Mouse (Mus musculus) kidney, postnatal 0 days (tissue): Measurements from ENCODE around the gene Prpf4. TPM values are rescaled to one million over a fixed set of nuclear protein-coding genes. Genes with fewer than 3 reads are reported as not detected.

Experiments used
- ATAC-seq: fragments of 200-750 bp; cut with Nextera tagmentation; replicated peaks from 2 replicates; pipeline ENCODE4 v1.8.0; 2017; ENCODE audit warnings: low read depth, moderate number of reproducible peaks, moderate TSS enrichment, moderate library complexity; ENCODE audit not compliant: low FRiP score
- DNase-seq: peaks from one replicate; pipeline ENCODE4 v3.0.0-alpha.2; 2016; ENCODE audit warnings: low spot score
- H3K27ac ChIP-seq: fragments of 300-500 bp; sonication (generic); 2 replicates; pipeline ENCODE4 v1.5.1; 2014; ENCODE audit warnings: mild to moderate bottlenecking
- H3K27me3 ChIP-seq: fragments of 300-500 bp; sonication (generic); 2 replicates; pipeline ENCODE4 v1.6.1; 2014; ENCODE audit warnings: low read length, mixed read lengths; ENCODE audit not compliant: insufficient read depth
- H3K36me3 ChIP-seq: fragments of 300-500 bp; sonication (generic); 2 replicates; pipeline ENCODE4 v1.6.1; 2014; ENCODE audit warnings: low read length, mixed read lengths; ENCODE audit not compliant: insufficient read depth
- H3K4me1 ChIP-seq: fragments of 300-500 bp; sonication (generic); replicated peaks from 2 replicates; pipeline ENCODE4 v1.6.1; 2014; ENCODE audit warnings: antibody characterized with exemption, low read length, mixed read lengths; ENCODE audit not compliant: insufficient read depth
- H3K4me2 ChIP-seq: fragments of 300-500 bp; sonication (generic); 2 replicates; pipeline ENCODE4 v1.6.1; 2014; ENCODE audit warnings: mild to moderate bottlenecking, low read length, moderate library complexity, mixed read lengths
- H3K4me3 ChIP-seq: fragments of 300-500 bp; sonication (generic); replicated peaks from 2 replicates; pipeline ENCODE4 v1.5.1; 2014; ENCODE audit warnings: low read depth, low read length
- H3K9ac ChIP-seq: fragments of 300-500 bp; sonication (generic); 2 replicates; pipeline ENCODE4 v1.6.1; 2014; ENCODE audit warnings: low read depth, low read length
- H3K9me3 ChIP-seq: fragments of 300-500 bp; sonication (generic); replicated peaks from 2 replicates; pipeline ENCODE4 v1.6.1; 2016; ENCODE audit warnings: low read length, inconsistent platforms, mixed read lengths
- CTCF ChIP-seq: IDR thresholded peaks from 2 replicates; pipeline ENCODE4 v1.5.1; 2016; ENCODE audit warnings: antibody characterized with exemption, low read depth, mild to moderate bottlenecking, moderate library complexity
- WGBS: fragments of 180-500 bp; shearing (Covaris S2); extraction: QIAGEN DNeasy Blood & Tissue Kit; methylation state at CpG from one replicate; pipeline ENCODE4 v1.1.7; 2014; 5-methylcytosine and 5-hydroxymethylcytosine counted together
- polyA plus RNA-seq: library from polyadenylated mRNA; unstranded; fragments of >200 nt; fragmentation: Nextera tagmentation; extraction: Ambion mirVana; gene quantifications from 2 replicates; pipeline ENCODE4 v1.2.1, GENCODE M21; 2015

Gene Prpf4
- 14.8 and 16.1 TPM in 2 replicates for polyA plus RNA-seq

DNA sequence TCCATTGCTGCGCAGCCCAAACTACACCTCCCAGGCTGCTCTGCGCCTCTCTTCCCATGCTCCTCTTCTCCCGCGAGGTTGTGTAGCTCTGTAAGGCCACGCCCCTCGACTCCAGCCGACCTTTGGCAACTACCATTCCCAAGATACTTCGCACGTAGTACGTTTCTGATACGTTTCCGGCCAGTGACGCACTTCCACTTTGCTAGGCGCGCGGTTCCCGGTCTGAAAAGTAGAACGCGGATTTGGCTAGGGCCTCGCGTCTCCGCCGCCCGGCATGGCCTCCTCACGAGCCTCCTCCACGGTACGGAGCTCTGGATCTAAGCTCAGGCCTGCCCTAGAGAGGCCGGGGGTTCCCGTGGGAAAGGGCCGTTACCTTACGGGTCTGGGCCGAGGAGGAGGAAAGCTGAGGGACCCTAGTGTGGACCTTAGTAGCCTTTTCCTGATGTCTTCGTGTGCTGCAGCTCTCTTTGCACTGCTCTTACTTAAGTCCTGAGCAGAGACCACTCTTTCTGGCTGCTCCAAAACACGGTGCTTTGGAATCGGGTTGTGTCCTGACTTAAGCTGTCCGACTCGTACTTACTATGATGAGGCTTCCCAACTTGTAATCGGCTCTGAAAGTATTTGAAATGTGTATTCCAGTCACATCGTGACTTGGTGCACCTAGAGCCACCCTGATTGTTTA is at the start of gene Prpf4, which contains the start of gene Cdc26:
Gene Prpf4, plus strand, starts transcription at position 197 of the 682 bp plus-strand sequence.
Gene Cdc26, minus strand, starts transcription at position 42 of the 682 bp plus-strand sequence.
- peak within 1 kb of the TSS; percentile 88 for H3K27ac ChIP-seq
- no peak for TF ChIP-seq CTCF
- H3K4me3 ChIP-seq = peak within 1 kb of the TSS; percentile 73
- DNase-seq (peak; percentile 100), ATAC-seq (peak; percentile 98)
- peak within 1 kb of the TSS; percentile 85 for H3K9ac ChIP-seq
- H3K4me1 ChIP-seq = peaks cover 10% of the 10 kb centered on the region; the same call in 1 of the 2 replicates
- under 1% methylated on average over 39 of the region's 39 CpGs for whole genome bisulfite sequencing
- H3K27me3 ChIP-seq = no peaks in the 10 kb centered on the region
- H3K36me3 ChIP-seq = peaks cover 17% of the 10 kb centered on the region; the same call in 1 of the 2 replicates
- H3K9me3 ChIP-seq = no peaks in the 10 kb centered on the region
- peak within 1 kb of the TSS; percentile 69 for H3K4me2 ChIP-seq

GRCm38 (mm10) chr4:62359256-62359775 is 49.3 kb upstream of the Prpf4 start:
- 39% methylated on average over 7 of the region's 7 CpGs for WGBS
- DNase-seq = no peak
- H3K4me1 ChIP-seq = peaks cover 19% of the 10 kb centered on the region
- H3K36me3 ChIP-seq = no peaks in the 10 kb centered on the region
- no peaks in the 10 kb centered on the region for H3K27me3 ChIP-seq
- H3K4me2 ChIP-seq = peak overlapping the region; percentile 57
- peak overlapping the region; percentile 63 for H3K9ac ChIP-seq
- peak overlapping the region; percentile 61 for H3K4me3 ChIP-seq
- TF ChIP-seq CTCF = no peak
- H3K9me3 ChIP-seq = no peaks in the 10 kb centered on the region
- H3K27ac ChIP-seq = peak overlapping the region; percentile 82
- ATAC-seq = no peak

GRCm38 (mm10) chr4:62360088-62360804 is 48.4 kb upstream of the Prpf4 start, which contains the start of the genes Fkbp15 and Slc31a1:
Fkbp15 (minus strand) TSS chr4:62360548.
Slc31a1 (plus strand) TSS chr4:62360727.
- WGBS = under 1% methylated on average over 51 of the region's 51 CpGs
- no peak for TF ChIP-seq CTCF
- peak within 1 kb of the TSS; percentile 80 for H3K4me2 ChIP-seq
- H3K27me3 ChIP-seq = no peaks in the 10 kb centered on the region
- peak within 1 kb of the TSS; percentile 83 for H3K9ac ChIP-seq
- peak within 1 kb of the TSS; percentile 83 for H3K27ac ChIP-seq
- peaks cover 19% of the 10 kb centered on the region for H3K4me1 ChIP-seq
- DNase-seq (peak; percentile 99), ATAC-seq (peak; percentile 100)
- peak within 1 kb of the TSS; percentile 61 for H3K4me3 ChIP-seq
- no peaks in the 10 kb centered on the region for H3K9me3 ChIP-seq
- no peaks in the 10 kb centered on the region for H3K36me3 ChIP-seq

GRCm38 (mm10) chr4:62360805-62361455 is 47.7 kb upstream of the Prpf4 start:
- H3K9ac ChIP-seq = peak overlapping the region; percentile 83
- TF ChIP-seq CTCF = no peak
- peak overlapping the region; percentile 80 for H3K4me2 ChIP-seq
- peak; percentile 26 for DNase-seq
- H3K36me3 ChIP-seq = no peaks in the 10 kb centered on the region
- peak overlapping the region; percentile 61 for H3K4me3 ChIP-seq
- H3K27me3 ChIP-seq = no peaks in the 10 kb centered on the region
- under 1% methylated on average over 20 of the region's 22 CpGs for WGBS
- peak overlapping the region; percentile 83 for H3K27ac ChIP-seq
- no peak; the same call in none of the 2 replicates for ATAC-seq
- peaks cover 19% of the 10 kb centered on the region for H3K4me1 ChIP-seq
- no peaks in the 10 kb centered on the region for H3K9me3 ChIP-seq

DNA sequence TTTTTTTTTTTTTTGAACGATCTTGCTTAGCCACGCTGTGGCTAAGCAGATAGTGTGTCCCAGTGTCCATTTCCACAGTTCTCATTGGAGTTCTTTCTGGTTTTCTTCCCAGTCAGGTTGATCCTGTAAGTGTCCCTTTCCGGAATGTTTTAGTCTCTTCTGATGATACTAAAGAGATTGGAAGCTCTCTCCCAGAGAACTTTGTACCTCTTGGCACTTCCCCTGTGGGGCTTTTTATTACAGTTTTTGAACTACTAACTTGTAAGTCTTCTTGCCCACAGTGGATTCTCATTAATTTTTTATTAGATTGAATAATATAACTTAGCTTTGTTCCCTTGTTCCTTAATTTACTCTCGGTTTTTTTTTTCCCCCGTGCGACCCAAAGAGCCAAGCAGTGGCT is 47.0 kb upstream of the Prpf4 start:
- no peak for ATAC-seq
- Histone ChIP-seq H3K9me3 (no peaks in the 10 kb centered on the region), H3K4me3 (peak overlapping the region; percentile 61), H3K27ac (no peak overlapping the region; the same call in 1 of the 2 replicates), H3K27me3 (no peaks in the 10 kb centered on the region), H3K4me2 (peak overlapping the region; percentile 80), H3K9ac (peak overlapping the region; percentile 83), H3K4me1 (peaks cover 19% of the 10 kb centered on the region), H3K36me3 (no peaks in the 10 kb centered on the region)
- DNase-seq = no peak
- TF ChIP-seq CTCF = no peak
- 44% methylated on average over 6 of the region's 6 CpGs for WGBS

GRCm38 (mm10) chr4:62361997-62362396 is 46.6 kb upstream of the Prpf4 start:
- ATAC-seq = no peak
- Histone ChIP-seq H3K27ac (no peak overlapping the region), H3K9ac (no peak overlapping the region), H3K36me3 (no peaks in the 10 kb centered on the region), H3K27me3 (no peaks in the 10 kb centered on the region), H3K4me3 (peak overlapping the region; percentile 61; the same call in 1 of the 2 replicates), H3K4me1 (peaks cover 19% of the 10 kb centered on the region), H3K4me2 (peak overlapping the region; percentile 80), H3K9me3 (no peaks in the 10 kb centered on the region)
- 90% methylated on average over 1 of the region's 1 CpGs for WGBS
- no peak for DNase-seq
- no peak for TF ChIP-seq CTCF
